Mouse (Mus musculus) lung, embryonic 15.5 days (tissue): ENCODE results near the gene Rgs3. TPM values are rescaled to one million over a fixed set of nuclear protein-coding genes. Genes with fewer than 3 reads are reported as not detected.

Source experiments
- ATAC-seq: fragments of 200-750 bp; cut with Nextera tagmentation; 2 replicates; pipeline ENCODE4 v1.8.0; 2017; ENCODE audit warnings: moderate number of reproducible peaks, borderline replicate concordance; ENCODE audit not compliant: low FRiP score, low TSS enrichment; ENCODE audit errors: extremely low read depth
- H3K27ac ChIP-seq: fragments of 300-500 bp; sonication (generic); 2 replicates; pipeline ENCODE4 v1.5.1; 2015; ENCODE audit warnings: moderate library complexity, mild to moderate bottlenecking, inconsistent platforms
- H3K27me3 ChIP-seq: fragments of 300-500 bp; sonication (generic); 2 replicates; pipeline ENCODE4 v1.6.1; 2015; ENCODE audit warnings: inconsistent platforms
- H3K36me3 ChIP-seq: fragments of 300-500 bp; sonication (generic); 2 replicates; pipeline ENCODE4 v1.6.1; 2015; ENCODE audit warnings: inconsistent platforms
- H3K4me1 ChIP-seq: fragments of 300-500 bp; sonication (generic); 2 replicates; pipeline ENCODE4 v1.6.1; 2015; ENCODE audit warnings: inconsistent platforms
- H3K4me2 ChIP-seq: fragments of 300-500 bp; sonication (generic); 2 replicates; pipeline ENCODE4 v1.6.1; 2015; ENCODE audit warnings: inconsistent platforms, mild to moderate bottlenecking, moderate library complexity
- H3K4me3 ChIP-seq: fragments of 300-500 bp; sonication (generic); 2 replicates; pipeline ENCODE4 v1.5.1; 2015; ENCODE audit warnings: mild to moderate bottlenecking, inconsistent platforms
- H3K9ac ChIP-seq: fragments of 300-500 bp; sonication (generic); 2 replicates; pipeline ENCODE4 v1.6.1; 2015; ENCODE audit warnings: inconsistent platforms
- H3K9me3 ChIP-seq: fragments of 300-500 bp; sonication (generic); 2 replicates; pipeline ENCODE4 v1.6.1; 2016; ENCODE audit warnings: inconsistent platforms
- WGBS: fragments of 180-500 bp; shearing (Covaris S2); methylation state at CpG from one replicate; pipeline ENCODE4 v1.1.7; 2015; 5-methylcytosine and 5-hydroxymethylcytosine counted together
- polyA plus RNA-seq: library from polyadenylated mRNA; unstranded; fragments of >200 nt; fragmentation: Nextera tagmentation; extraction: Ambion mirVana; gene quantifications from 2 replicates; pipeline ENCODE4 v1.2.1, GENCODE M21; 2015

Rgs3 gene
- polyA plus RNA-seq, 1 experiment from 2014 or later, result 53.5 TPM

GRCm38 (mm10) chr4:62651179-62651760 is 91.6 kb downstream of the Rgs3 start:
- Histone ChIP-seq H3K4me2 (no peak overlapping the region), H3K36me3 (no peaks in the 10 kb centered on the region), H3K4me3 (no peak overlapping the region), H3K9ac (no peak overlapping the region), H3K27ac (no peak overlapping the region), H3K4me1 (peaks cover 17% of the 10 kb centered on the region), H3K27me3 (no peaks in the 10 kb centered on the region), H3K9me3 (no peaks in the 10 kb centered on the region)
- ATAC-seq, result no peak
- WGBS, result 37% methylated on average over 7 of the region's 7 CpGs

GRCm38 (mm10) chr4:62652215-62652614 is 92.6 kb downstream of the Rgs3 start:
- Histone ChIP-seq H3K4me1 (peaks cover 8% of the 10 kb centered on the region; the same call in 1 of the 2 replicates), H3K9me3 (no peaks in the 10 kb centered on the region), H3K4me2 (no peak overlapping the region), H3K4me3 (no peak overlapping the region), H3K36me3 (no peaks in the 10 kb centered on the region), H3K27me3 (no peaks in the 10 kb centered on the region), H3K9ac (no peak overlapping the region), H3K27ac (no peak overlapping the region)
- ATAC-seq, result no peak
- WGBS, result 55% methylated on average over 4 of the region's 4 CpGs

GRCm38 (mm10) chr4:62652921-62653757 is 93.5 kb downstream of the Rgs3 start:
- no peaks in the 10 kb centered on the region for H3K36me3 ChIP-seq
- WGBS, result 78% methylated on average over 12 of the region's 12 CpGs
- ATAC-seq, result no peak
- H3K9ac ChIP-seq, result no peak overlapping the region
- H3K4me3 ChIP-seq, result no peak overlapping the region
- no peaks in the 10 kb centered on the region for H3K27me3 ChIP-seq
- no peaks in the 10 kb centered on the region for H3K9me3 ChIP-seq
- H3K27ac ChIP-seq, result no peak overlapping the region
- H3K4me2 ChIP-seq, result no peak overlapping the region
- peaks cover 5% of the 10 kb centered on the region; the same call in 1 of the 2 replicates for H3K4me1 ChIP-seq

GRCm38 (mm10) chr4:62653922-62654661 is 94.4 kb downstream of the Rgs3 start:
- no peaks in the 10 kb centered on the region for H3K27me3 ChIP-seq
- H3K9ac ChIP-seq, result no peak overlapping the region
- 0 out of 2 replicates have a peak, but pooled peaks have one; percentile 10 for ATAC-seq
- 61% methylated on average over 5 of the region's 5 CpGs for whole genome bisulfite sequencing
- H3K4me3 ChIP-seq, result no peak overlapping the region
- H3K27ac ChIP-seq, result no peak overlapping the region
- H3K9me3 ChIP-seq, result no peaks in the 10 kb centered on the region
- H3K4me1 ChIP-seq, result peaks cover 5% of the 10 kb centered on the region; the same call in 1 of the 2 replicates
- no peaks in the 10 kb centered on the region for H3K36me3 ChIP-seq
- no peak overlapping the region for H3K4me2 ChIP-seq

- Histone ChIP-seq H3K27me3 (no peaks in the 10 kb centered on the region), H3K4me3 (no peak overlapping the region), H3K27ac (no peak overlapping the region), H3K9ac (no peak overlapping the region), H3K9me3 (no peaks in the 10 kb centered on the region), H3K4me2 (no peak overlapping the region), H3K4me1 (peaks cover 50% of the 10 kb centered on the region), H3K36me3 (no peaks in the 10 kb centered on the region)
- no peak for ATAC-seq
- WGBS, result 26% methylated on average over 15 of the region's 15 CpGs
Measured at GRCm38 (mm10) chr4:62659264-62659663, 99.6 kb downstream of the Rgs3 start.

GRCm38 (mm10) chr4:62659861-62660553 is 100.4 kb downstream of the Rgs3 start:
- H3K9me3 ChIP-seq, result no peaks in the 10 kb centered on the region
- H3K27me3 ChIP-seq, result no peaks in the 10 kb centered on the region
- peaks cover 50% of the 10 kb centered on the region for H3K4me1 ChIP-seq
- H3K36me3 ChIP-seq, result no peaks in the 10 kb centered on the region
- ATAC-seq, result peak; percentile 37; the same call in 1 of the 2 replicates
- H3K9ac ChIP-seq, result no peak overlapping the region
- peak overlapping the region; percentile 32; the same call in 1 of the 2 replicates for H3K4me2 ChIP-seq
- no peak overlapping the region for H3K4me3 ChIP-seq
- peak overlapping the region; percentile 85 for H3K27ac ChIP-seq
- WGBS, result 16% methylated on average over 14 of the region's 14 CpGs

GRCm38 (mm10) chr4:62660554-62660864 is 100.9 kb downstream of the Rgs3 start:
- peaks cover 50% of the 10 kb centered on the region for H3K4me1 ChIP-seq
- H3K36me3 ChIP-seq, result no peaks in the 10 kb centered on the region
- ATAC-seq, result peak; percentile 91
- no peak overlapping the region for H3K9ac ChIP-seq
- H3K9me3 ChIP-seq, result no peaks in the 10 kb centered on the region
- 6% methylated on average over 3 of the region's 3 CpGs for WGBS
- H3K4me2 ChIP-seq, result peak overlapping the region; percentile 32; the same call in 1 of the 2 replicates
- no peaks in the 10 kb centered on the region for H3K27me3 ChIP-seq
- H3K27ac ChIP-seq, result peak overlapping the region; percentile 85
- H3K4me3 ChIP-seq, result no peak overlapping the region

GRCm38 (mm10) chr4:62661311-62661849 is 101.7 kb downstream of the Rgs3 start:
- H3K4me3 ChIP-seq, result no peak overlapping the region
- H3K4me2 ChIP-seq, result no peak overlapping the region
- H3K9ac ChIP-seq, result no peak overlapping the region
- 68% methylated on average over 8 of the region's 8 CpGs for WGBS
- H3K36me3 ChIP-seq, result no peaks in the 10 kb centered on the region
- H3K27me3 ChIP-seq, result no peaks in the 10 kb centered on the region
- H3K4me1 ChIP-seq, result peaks cover 50% of the 10 kb centered on the region
- peak overlapping the region; percentile 85 for H3K27ac ChIP-seq
- no peaks in the 10 kb centered on the region for H3K9me3 ChIP-seq
- ATAC-seq, result peak; percentile 27; the same call in 1 of the 2 replicates

GRCm38 (mm10) chr4:62663348-62663747 is 103.7 kb downstream of the Rgs3 start:
- Histone ChIP-seq H3K4me1 (peaks cover 50% of the 10 kb centered on the region), H3K27ac (peak overlapping the region; percentile 79), H3K4me2 (peak overlapping the region; percentile 29; the same call in 1 of the 2 replicates), H3K4me3 (no peak overlapping the region), H3K9ac (no peak overlapping the region), H3K9me3 (no peaks in the 10 kb centered on the region), H3K36me3 (no peaks in the 10 kb centered on the region), H3K27me3 (no peaks in the 10 kb centered on the region)
- ATAC-seq, result peak; percentile 47
- 4% methylated on average over 6 of the region's 6 CpGs for WGBS

GRCm38 (mm10) chr4:62665842-62666241 is 106.2 kb downstream of the Rgs3 start:
- Histone ChIP-seq H3K27me3 (no peaks in the 10 kb centered on the region), H3K27ac (no peak overlapping the region), H3K4me1 (peaks cover 46% of the 10 kb centered on the region), H3K36me3 (no peaks in the 10 kb centered on the region), H3K9me3 (no peaks in the 10 kb centered on the region), H3K4me2 (no peak overlapping the region), H3K9ac (no peak overlapping the region), H3K4me3 (no peak overlapping the region)
- 20% methylated on average over 2 of the region's 2 CpGs for WGBS
- no peak for ATAC-seq

- H3K9ac ChIP-seq, result no peak overlapping the region
- H3K9me3 ChIP-seq, result no peaks in the 10 kb centered on the region
- no peak overlapping the region for H3K4me3 ChIP-seq
- no peaks in the 10 kb centered on the region for H3K27me3 ChIP-seq
- H3K27ac ChIP-seq, result no peak overlapping the region
- H3K4me2 ChIP-seq, result no peak overlapping the region
- ATAC-seq, result no peak
- H3K36me3 ChIP-seq, result no peaks in the 10 kb centered on the region
- peaks cover 25% of the 10 kb centered on the region for H3K4me1 ChIP-seq
- WGBS, result 75% methylated on average over 8 of the region's 8 CpGs
Measured at GRCm38 (mm10) chr4:62668666-62669065, 109.0 kb downstream of the Rgs3 start.
